Mouse (Mus musculus) liver, embryonic 11.5 days (tissue): ENCODE data around the gene Rpia. TPM values are rescaled to one million over a fixed set of nuclear protein-coding genes. Genes with fewer than 3 reads are reported as not detected.

ENCODE experiments used
- ATAC-seq: fragments of 200-750 bp; cut with Nextera tagmentation; replicated peaks from 2 replicates; pipeline ENCODE4 v1.8.0; 2017; ENCODE audit warnings: moderate number of reproducible peaks, mild to moderate bottlenecking, moderate TSS enrichment, moderate library complexity; ENCODE audit not compliant: low FRiP score
- DNase-seq: peaks from one replicate; pipeline ENCODE4 v3.0.0-alpha.2; 2017; ENCODE audit warnings: low spot score
- H3K27ac ChIP-seq: fragments of 300-500 bp; sonication (generic); 2 replicates; pipeline ENCODE4 v1.5.1; 2014; ENCODE audit warnings: mild to moderate bottlenecking, low read depth, low read length, control low read depth
- H3K27me3 ChIP-seq: fragments of 300-500 bp; sonication (generic); replicated peaks from 2 replicates; pipeline ENCODE4 v1.6.1; 2014; ENCODE audit warnings: low read length, mixed read lengths; ENCODE audit not compliant: control insufficient read depth, insufficient read depth
- H3K36me3 ChIP-seq: fragments of 300-500 bp; sonication (generic); 2 replicates; pipeline ENCODE4 v1.6.1; 2014; ENCODE audit warnings: mild to moderate bottlenecking, low read length, moderate library complexity, mixed read lengths; ENCODE audit not compliant: control insufficient read depth, insufficient read depth
- H3K4me1 ChIP-seq: fragments of 300-500 bp; sonication (generic); replicated peaks from 2 replicates; pipeline ENCODE4 v1.6.1; 2014; ENCODE audit warnings: low read length, mixed read lengths; ENCODE audit not compliant: control insufficient read depth, insufficient read depth
- H3K4me2 ChIP-seq: fragments of 300-500 bp; sonication (generic); 2 replicates; pipeline ENCODE4 v1.6.1; 2014; ENCODE audit warnings: mild to moderate bottlenecking, control low read depth, moderate library complexity
- H3K4me3 ChIP-seq: fragments of 300-500 bp; sonication (generic); 2 replicates; pipeline ENCODE4 v1.5.1; 2014; ENCODE audit warnings: low read depth, low read length, control low read depth
- H3K9ac ChIP-seq: fragments of 300-500 bp; sonication (generic); 2 replicates; pipeline ENCODE4 v1.6.1; 2014; ENCODE audit warnings: low read depth, low read length, control low read depth
- H3K9me3 ChIP-seq: fragments of 300-500 bp; sonication (generic); 2 replicates; pipeline ENCODE4 v1.6.1; 2016; ENCODE audit warnings: low read length, inconsistent platforms, mixed read lengths; ENCODE audit not compliant: control insufficient read depth
- WGBS: fragments of 180-500 bp; shearing (Covaris S2); extraction: QIAGEN DNeasy Blood & Tissue Kit; methylation state at CpG from one replicate; pipeline ENCODE4 v1.1.7; 2014; 5-methylcytosine and 5-hydroxymethylcytosine counted together
- polyA plus RNA-seq: library from polyadenylated mRNA; unstranded; fragments of >200 nt; fragmentation: Nextera tagmentation; extraction: Ambion mirVana; gene quantifications from 2 replicates; pipeline ENCODE4 v1.2.1, GENCODE M21; 2014

Rpia gene
- polyA plus RNA-seq, 1 experiment from 2014 or later = 8.6 TPM

GRCm38 (mm10) chr6:70792644-70793043 is 612 bp upstream of the Rpia start:
- 20% methylated on average over 8 of the region's 8 CpGs for WGBS
- no peak for DNase-seq
- Histone ChIP-seq H3K27me3 (no peaks in the 10 kb centered on the region), H3K4me2 (peak overlapping the region; percentile 78), H3K4me3 (peak overlapping the region; percentile 70), H3K36me3 (peaks cover 6% of the 10 kb centered on the region; the same call in 1 of the 2 replicates), H3K9me3 (no peaks in the 10 kb centered on the region), H3K9ac (peak overlapping the region; percentile 73), H3K27ac (peak overlapping the region; percentile 91), H3K4me1 (peaks cover 37% of the 10 kb centered on the region)
- no peak; the same call in 1 of the 2 replicates for ATAC-seq

DNA sequence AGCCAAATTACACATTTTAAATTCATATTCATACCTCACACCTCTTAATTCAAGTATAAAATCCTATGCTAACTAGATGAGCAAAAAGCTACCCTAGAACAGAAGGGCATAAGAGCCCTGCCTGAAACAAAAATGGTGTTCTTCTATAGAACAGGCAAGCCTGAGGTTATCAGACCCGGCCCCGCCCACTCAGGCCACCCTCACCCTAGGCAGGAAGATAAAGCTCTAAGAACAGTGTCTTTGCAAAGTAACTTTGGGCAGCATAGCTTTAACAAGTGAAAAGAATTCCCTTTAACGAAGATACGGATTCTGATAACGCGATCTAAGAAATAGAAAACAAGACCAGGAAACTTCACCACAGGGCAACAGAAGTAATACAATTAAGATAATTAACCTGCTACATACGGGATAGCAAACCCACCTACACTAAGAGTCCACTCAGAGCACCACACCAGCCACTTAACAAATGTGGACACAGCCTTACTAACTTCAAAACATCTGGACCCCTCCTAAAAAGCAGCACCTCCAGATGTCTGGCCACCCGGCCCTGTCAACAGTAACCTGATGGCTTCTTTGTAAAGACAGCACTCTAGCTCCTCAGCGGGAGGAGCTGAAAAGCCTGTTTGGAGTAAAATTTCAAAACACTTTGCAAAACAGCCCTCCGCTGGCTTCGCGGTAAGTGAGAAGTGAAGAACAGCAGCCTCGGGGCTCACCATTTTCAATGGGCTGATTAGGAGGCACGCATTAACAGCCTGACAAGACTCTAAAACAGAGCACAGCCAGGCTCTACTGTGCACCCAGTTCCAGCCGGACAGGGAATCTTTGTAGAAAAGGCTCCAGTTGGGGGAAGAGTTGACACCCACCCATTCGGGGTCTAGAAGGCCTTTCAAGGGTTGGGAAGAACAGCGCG is 925 bp downstream of the Rpia start:
- no peaks in the 10 kb centered on the region for H3K27me3 ChIP-seq
- H3K9me3 ChIP-seq = no peaks in the 10 kb centered on the region
- ATAC-seq (peak; percentile 44), DNase-seq (peak; percentile 59)
- WGBS = 2% methylated on average over 18 of the region's 18 CpGs
- H3K27ac ChIP-seq = peak overlapping the region; percentile 91
- H3K4me1 ChIP-seq = peaks cover 30% of the 10 kb centered on the region
- peak overlapping the region; percentile 70 for H3K4me3 ChIP-seq
- peak overlapping the region; percentile 78 for H3K4me2 ChIP-seq
- peaks cover 6% of the 10 kb centered on the region; the same call in 1 of the 2 replicates for H3K36me3 ChIP-seq
- H3K9ac ChIP-seq = peak overlapping the region; percentile 75

- 42% methylated on average over 9 of the region's 9 CpGs for WGBS
- peak overlapping the region; percentile 70 for H3K4me3 ChIP-seq
- H3K4me1 ChIP-seq = peaks cover 30% of the 10 kb centered on the region
- no peaks in the 10 kb centered on the region for H3K9me3 ChIP-seq
- peak; percentile 44 for ATAC-seq
- peak overlapping the region; percentile 91 for H3K27ac ChIP-seq
- H3K36me3 ChIP-seq = peaks cover 6% of the 10 kb centered on the region; the same call in 1 of the 2 replicates
- H3K9ac ChIP-seq = peak overlapping the region; percentile 75
- H3K4me2 ChIP-seq = peak overlapping the region; percentile 78
- H3K27me3 ChIP-seq = no peaks in the 10 kb centered on the region
- no peak for DNase-seq
Observed at GRCm38 (mm10) chr6:70790034-70790650, 1.9 kb downstream of the Rpia start.

DNA sequence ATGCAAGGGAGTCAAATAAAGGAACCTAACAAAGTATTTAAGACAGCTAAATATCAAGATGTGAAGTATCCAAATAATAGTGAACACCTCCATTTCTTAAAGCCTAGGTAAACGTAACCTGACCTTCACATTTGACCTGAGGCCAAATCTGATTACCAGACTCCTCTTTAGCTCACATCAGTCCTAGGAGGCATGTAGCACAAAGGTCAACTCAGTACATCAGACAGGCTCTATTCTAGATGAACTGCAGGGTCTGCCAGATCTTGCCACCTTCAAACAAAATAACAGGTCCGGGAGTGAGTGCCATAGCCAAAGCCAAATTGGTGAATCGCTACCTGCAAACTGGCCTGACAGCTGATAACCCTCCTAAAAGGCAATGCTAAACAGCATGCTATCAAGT is 2.9 kb downstream of the Rpia start:
- peaks cover 6% of the 10 kb centered on the region; the same call in 1 of the 2 replicates for H3K36me3 ChIP-seq
- no peak overlapping the region; the same call in 1 of the 2 replicates for H3K27ac ChIP-seq
- no peak overlapping the region for H3K9ac ChIP-seq
- peak overlapping the region; percentile 70; the same call in 1 of the 2 replicates for H3K4me3 ChIP-seq
- H3K27me3 ChIP-seq = no peaks in the 10 kb centered on the region
- no peak for ATAC-seq
- peaks cover 30% of the 10 kb centered on the region for H3K4me1 ChIP-seq
- H3K9me3 ChIP-seq = no peaks in the 10 kb centered on the region
- no peak for DNase-seq
- 86% methylated on average over 3 of the region's 3 CpGs for WGBS
- peak overlapping the region; percentile 78 for H3K4me2 ChIP-seq

GRCm38 (mm10) chr6:70787524-70787923 is 4.5 kb downstream of the Rpia start:
- Histone ChIP-seq H3K4me2 (peak overlapping the region; percentile 34), H3K27me3 (no peaks in the 10 kb centered on the region), H3K36me3 (peaks cover 8% of the 10 kb centered on the region), H3K9ac (no peak overlapping the region), H3K4me1 (peaks cover 26% of the 10 kb centered on the region), H3K4me3 (no peak overlapping the region), H3K9me3 (no peaks in the 10 kb centered on the region), H3K27ac (no peak overlapping the region; the same call in 1 of the 2 replicates)
- no peak for ATAC-seq
- WGBS = 59% methylated on average over 2 of the region's 2 CpGs
- DNase-seq = no peak

DNA sequence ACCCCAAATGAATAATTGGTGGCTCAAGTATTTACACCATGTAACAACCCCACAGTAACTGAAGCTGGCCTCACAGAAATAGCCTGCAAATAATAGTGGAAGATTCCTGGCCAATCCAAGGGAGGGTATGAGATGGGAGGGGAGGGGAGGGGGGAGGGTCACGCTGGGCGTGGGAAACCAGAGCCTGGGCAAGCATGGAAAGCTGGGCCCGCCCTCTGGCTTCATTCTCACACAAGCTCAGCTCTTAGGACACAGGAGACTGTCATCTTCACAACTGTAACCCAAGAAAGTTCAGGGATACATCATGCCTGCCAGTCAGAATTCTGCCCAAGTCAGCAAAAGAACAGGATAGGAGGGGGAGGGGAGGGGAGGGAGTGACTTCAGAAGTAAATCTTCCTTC is 6.2 kb downstream of the Rpia start:
- no peaks in the 10 kb centered on the region for H3K27me3 ChIP-seq
- H3K36me3 ChIP-seq = peaks cover 8% of the 10 kb centered on the region
- DNase-seq (no peak), ATAC-seq (no peak)
- H3K9me3 ChIP-seq = no peaks in the 10 kb centered on the region
- H3K4me1 ChIP-seq = peaks cover 26% of the 10 kb centered on the region
- H3K4me2 ChIP-seq = no peak overlapping the region
- no peak overlapping the region for H3K27ac ChIP-seq
- WGBS = 69% methylated on average over 3 of the region's 3 CpGs
- H3K4me3 ChIP-seq = no peak overlapping the region
- no peak overlapping the region for H3K9ac ChIP-seq

DNA sequence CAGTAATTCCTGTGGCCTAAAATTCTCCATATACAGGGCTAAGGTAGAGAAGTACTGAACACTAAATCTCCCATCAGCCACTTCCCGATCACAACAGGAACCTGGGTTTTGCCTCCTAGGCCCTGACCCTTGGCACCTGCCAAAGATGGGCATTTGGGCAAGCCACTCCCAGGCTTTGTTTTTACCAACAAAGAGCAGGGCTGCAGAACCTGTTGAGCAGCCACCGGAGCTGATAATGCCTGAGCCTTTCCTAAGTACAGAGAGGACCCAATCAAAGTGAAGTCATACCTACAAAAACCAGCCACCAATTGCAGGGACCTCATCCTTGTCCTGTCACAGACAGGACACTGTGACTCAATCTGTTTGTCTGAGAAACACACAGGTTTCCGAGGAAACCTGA is 7.2 kb downstream of the Rpia start:
- WGBS = 85% methylated on average over 3 of the region's 3 CpGs
- no peaks in the 10 kb centered on the region for H3K9me3 ChIP-seq
- peaks cover 20% of the 10 kb centered on the region for H3K4me1 ChIP-seq
- H3K36me3 ChIP-seq = peaks cover 8% of the 10 kb centered on the region
- H3K4me2 ChIP-seq = no peak overlapping the region
- no peak overlapping the region for H3K9ac ChIP-seq
- DNase-seq (no peak), ATAC-seq (no peak)
- H3K27ac ChIP-seq = no peak overlapping the region
- H3K4me3 ChIP-seq = no peak overlapping the region
- no peaks in the 10 kb centered on the region for H3K27me3 ChIP-seq

- no peaks in the 10 kb centered on the region for H3K9me3 ChIP-seq
- no peak overlapping the region for H3K4me3 ChIP-seq
- H3K4me1 ChIP-seq = peaks cover 10% of the 10 kb centered on the region
- H3K27ac ChIP-seq = no peak overlapping the region
- no peak for DNase-seq
- peaks cover 2% of the 10 kb centered on the region for H3K36me3 ChIP-seq
- no peak for ATAC-seq
- no peak overlapping the region for H3K4me2 ChIP-seq
- no peak overlapping the region for H3K9ac ChIP-seq
- H3K27me3 ChIP-seq = no peaks in the 10 kb centered on the region
- 85% methylated on average over 2 of the region's 2 CpGs for WGBS
Observed at GRCm38 (mm10) chr6:70781336-70781735, 10.7 kb downstream of the Rpia start.
